ENCODE assay signal across 9 mouse cellular contexts in the genomic region with DNA sequence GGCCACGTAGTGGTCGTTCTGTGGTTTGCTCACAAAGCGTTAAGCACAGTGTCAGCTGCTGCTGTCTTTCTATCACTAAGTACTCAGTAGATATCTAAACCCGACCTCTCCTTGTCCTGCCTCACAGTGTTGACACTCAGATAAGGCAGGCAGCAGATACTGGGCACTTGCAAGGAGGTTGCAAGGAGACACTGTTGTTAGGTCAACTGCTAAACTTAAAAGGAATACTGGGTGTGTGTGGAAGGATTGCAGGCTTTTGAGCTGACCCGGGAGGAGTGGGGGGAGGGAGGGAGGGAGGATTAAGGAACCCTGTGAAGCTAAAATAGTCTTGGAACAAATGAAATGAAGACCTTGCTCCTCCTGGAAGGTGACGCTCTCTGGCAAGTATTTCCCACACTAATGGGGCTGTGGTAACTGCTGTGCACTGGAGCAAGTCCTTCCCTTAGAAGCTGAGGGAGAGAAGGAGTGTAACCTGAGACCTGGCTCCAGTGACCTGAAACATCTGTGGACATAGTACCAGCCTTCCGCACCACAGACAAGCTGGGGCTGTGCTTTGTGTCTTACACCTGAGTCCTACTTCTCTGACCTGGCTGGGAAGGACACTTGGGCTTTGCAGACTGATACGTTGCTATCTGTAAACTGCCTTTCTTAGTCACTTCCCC. TPM values are rescaled to one million over a fixed set of nuclear protein-coding genes. Genes with fewer than 3 reads are reported as not detected.
DNase-seq lines count a peak whose midpoint lies in the region; ATAC-seq and TF ChIP-seq lines count a peak whose summit lies in the region.
"Had no signal": no experiment of that assay in that cellular context is flagged by ENCODE, and none has a peak within 500 bp of the region (broad histone marks: within the 10 kb centered on the region; RNA-seq: fewer than 3 reads in every experiment).

No protein-coding gene starts in this region.

- peaks cover 40% of the 10 kb centered on the region for H3K4me1 ChIP-seq in heart, embryonic 10.5 days
- H3K4me1 ChIP-seq in hindbrain, postnatal 0 days (ENCODE audit: insufficient read depth, low read length), result no peaks in the 10 kb centered on the region
- H3K4me1 ChIP-seq: hindbrain, embryonic 15.5 days had no signal

- TF ChIP-seq CTCF in hindbrain, postnatal 0 days (IDR thresholded peaks at IDR 0.05; ENCODE audit: low read depth), result no peak

- H3K9me3 ChIP-seq in heart, embryonic 10.5 days, result no peaks in the 10 kb centered on the region
- no peaks in the 10 kb centered on the region for H3K9me3 ChIP-seq in hindbrain, postnatal 0 days (ENCODE audit: low read length)
- H3K9me3 ChIP-seq: hindbrain, embryonic 15.5 days had no signal

- WGBS in heart, embryonic 10.5 days, result 3% methylated on average over 8 of the region's 8 CpGs
- WGBS in hindbrain, postnatal 0 days, result 46% methylated on average over 8 of the region's 8 CpGs

- peak; percentile 66 for ATAC-seq in megakaryocyte progenitor cell, adult 5-6 weeks (replicated peaks; ENCODE audit: poor library complexity)
- ATAC-seq in activated CD4-positive, CD25-positive, alpha-beta regulatory T cell, adult 4 months, result no peak
- no peak for ATAC-seq in hindbrain, postnatal 0 days

- peak overlapping the region; percentile 85 for H3K27ac ChIP-seq in heart, embryonic 10.5 days
- no peak overlapping the region for H3K27ac ChIP-seq in hindbrain, postnatal 0 days
- H3K27ac ChIP-seq: hindbrain, embryonic 15.5 days had no signal

- H3K27me3 ChIP-seq in heart, embryonic 10.5 days (ENCODE audit: insufficient read depth, poor library complexity, severe bottlenecking), result no peaks in the 10 kb centered on the region
- H3K27me3 ChIP-seq in hindbrain, postnatal 0 days (ENCODE audit: insufficient read depth, low read length), result no peaks in the 10 kb centered on the region
- H3K27me3 ChIP-seq: hindbrain, embryonic 15.5 days had no signal

- intact Hi-C loops in heart, postnatal 14 days (cut with DNase I), result no loop called here

- H3K4me3 ChIP-seq in heart, embryonic 10.5 days, result peak overlapping the region; percentile 31
- H3K4me3 ChIP-seq in hindbrain, postnatal 0 days (ENCODE audit: low read length), result no peak overlapping the region
- H3K4me3 ChIP-seq: hindbrain, embryonic 15.5 days had no signal

- H3K9ac ChIP-seq in hindbrain, postnatal 0 days (replicated peaks; ENCODE audit: low read length), result no peak overlapping the region
- H3K9ac ChIP-seq: hindbrain, embryonic 15.5 days had no signal

- peak; percentile 86 for DNase-seq in heart, embryonic 10.5 days (ENCODE audit: low spot score)
- DNase-seq in heart, postnatal 14 days, result no peak
- peak; percentile 64 for DNase-seq in embryo, embryonic 10.5 days (ENCODE audit: low spot score)
- DNase-seq in kidney, adult 8-10 months, result peak; percentile 22 to 52
- no peak for DNase-seq in hindbrain, postnatal 0 days (ENCODE audit: low spot score)
- DNase-seq in adrenal gland, postnatal 36 days, result no peak

- H3K4me2 ChIP-seq in hindbrain, postnatal 0 days (ENCODE audit: low read depth, low read length), result no peak overlapping the region
- H3K4me2 ChIP-seq: hindbrain, embryonic 15.5 days had no signal

- no peaks in the 10 kb centered on the region for H3K36me3 ChIP-seq in heart, embryonic 10.5 days
- no peaks in the 10 kb centered on the region for H3K36me3 ChIP-seq in hindbrain, postnatal 0 days (ENCODE audit: insufficient read depth, low read length)
- H3K36me3 ChIP-seq: hindbrain, embryonic 15.5 days had no signal

RNA-seq across cellular contexts. Expression of gene Tpm1, which starts 28.6 kb away (rescaled TPM):
- 2,990 and 4,096 TPM in 2 replicates for polyA plus RNA-seq in heart, embryonic 10.5 days (2016; fragmentation: Nextera tagmentation; extraction: Ambion mirVana)
- over 10,000 TPM; 11,169 to 11,475 TPM for total RNA-seq in heart, postnatal 14 days (2021)
- 33.1 and 43.8 TPM in 2 replicates for total RNA-seq in megakaryocyte progenitor cell, adult 5-6 weeks (2015)
- 47.0 and 50.4 TPM in 2 replicates for total RNA-seq in megakaryocyte progenitor cell, adult 5-6 weeks (2017)
- polyA plus RNA-seq in activated CD4-positive, CD25-positive, alpha-beta regulatory T cell, adult 4 months (2017; shearing (Covaris generic)), result 10 to 100 TPM; 30.8 to 35.8 TPM
- 98.8 and 120 TPM in 2 replicates for total RNA-seq in hindbrain, postnatal 0 days (2014; rRNA removed)
- polyA plus RNA-seq in hindbrain, postnatal 0 days (2015; fragmentation: Nextera tagmentation; extraction: Ambion mirVana), result 177 and 180 TPM in 2 replicates
- total RNA-seq in adrenal gland, postnatal 36 days (2021), result 100 to 1,000 TPM; 145 to 272 TPM

Comparison
In these comparisons a context has a peak if more than half of its experiments do, and no peak if none do; other contexts are left out.
1. DNase-seq: peak in heart, embryonic 10.5 days (single experiment), embryo, embryonic 10.5 days (single experiment) and kidney, adult 8-10 months (2 of 2); none in heart, postnatal 14 days (0 of 2), hindbrain, postnatal 0 days (single experiment) and adrenal gland, postnatal 36 days (0 of 2).
2. RNA of gene Tpm1, which starts 28.6 kb away (total RNA-seq): 11,169 to 11,475 TPM in heart, postnatal 14 days; 145 to 272 TPM in adrenal gland, postnatal 36 days, 98.8 to 120 TPM in hindbrain, postnatal 0 days and 33.1 to 50.4 TPM in megakaryocyte progenitor cell, adult 5-6 weeks; every median in the first group is over 10 times any median in the second.